Mouse (Mus musculus) left cerebral cortex, postnatal 10 days (tissue): ENCODE data around the gene Slc11a1. TPM values are rescaled to one million over a fixed set of nuclear protein-coding genes. Genes with fewer than 3 reads are reported as not detected.
"Not testable (repeated sequence)": the region's sequence is repeated elsewhere in the genome, so short reads cannot be mapped to it uniquely, and the experiment has no call there.

Experiments
- DNase-seq, 2 experiments: peaks; one replicate each; pipeline ENCODE4 v3.0.0; 2021 to 2022; ENCODE audit warnings: low spot score in 2 of 2, mixed read lengths in 1 of 2; ENCODE audit errors: extremely low spot score in 1 of 2
- intact Hi-C: fragments of 180-260 bp; cut with DNase I; formaldehyde crosslinking; loops from one replicate; pipeline ENCODE4 v1.15.1; 2025
- total RNA-seq, 2 experiments: library from RNA; stranded (reverse); gene quantifications; 2 replicates each; pipeline ENCODE4 v1.2.3; 2021

The Slc11a1 gene
- total RNA-seq, 2 experiments from 2014 or later = 1.9 to 2.7 TPM

DNA sequence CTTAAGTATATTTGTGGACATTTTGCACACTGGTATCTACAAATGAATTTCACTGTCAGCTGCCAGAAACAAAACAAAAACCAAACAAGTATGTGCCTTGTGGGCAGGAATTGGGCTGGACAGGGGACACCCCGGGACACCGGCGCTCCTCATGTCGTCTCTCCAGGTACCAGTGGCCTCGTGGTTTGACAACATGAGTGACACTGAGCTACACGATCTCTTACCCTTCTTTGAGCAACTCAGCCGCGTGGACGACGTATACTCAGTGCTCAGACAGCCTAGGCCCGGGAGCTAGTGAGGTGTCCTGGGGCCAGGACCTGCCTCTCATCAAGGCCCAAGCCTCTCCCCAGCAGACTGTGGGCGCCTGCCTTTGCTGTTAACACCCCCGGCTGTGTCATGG, 20.3 kb downstream of the Slc11a1 start:
- no peak for DNase-seq
- intact Hi-C loops = no loop called here

DNA sequence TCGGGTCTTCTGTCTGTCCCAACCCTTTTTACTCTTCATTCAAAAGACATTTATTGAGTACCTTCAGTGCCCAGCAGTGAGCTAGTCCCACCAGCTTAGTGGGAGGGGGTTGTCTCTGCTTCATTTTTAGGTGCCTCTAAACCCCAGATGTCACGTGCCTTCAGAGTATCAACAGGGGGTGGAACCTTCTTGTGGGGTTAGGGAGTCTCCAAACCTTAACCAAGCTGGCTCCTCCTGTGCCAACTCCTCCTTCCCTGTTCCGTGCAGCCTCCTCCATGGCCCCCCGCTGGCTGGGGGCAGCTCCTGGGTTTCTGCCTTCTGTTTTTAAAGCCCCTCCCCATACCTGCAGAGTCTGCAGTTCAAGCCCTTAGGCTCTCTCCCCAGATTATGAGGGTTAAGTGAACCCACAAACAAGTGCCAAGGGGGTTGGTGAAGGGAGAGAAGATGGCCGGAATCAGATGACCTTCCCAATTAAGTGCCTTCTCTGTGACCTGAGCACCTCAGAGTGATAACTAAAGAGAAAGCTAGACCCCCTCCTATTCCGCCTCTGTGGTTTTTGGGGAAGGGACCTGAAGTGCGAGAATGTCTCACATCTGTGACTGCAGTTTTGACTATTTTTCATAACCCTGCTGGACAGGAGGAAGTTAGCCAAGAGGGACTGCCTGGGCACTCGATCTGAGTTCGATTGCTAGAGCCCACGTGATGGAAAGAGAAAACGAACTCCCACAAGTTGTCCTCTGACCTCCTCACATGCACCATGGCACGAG, 21.6 kb downstream of the Slc11a1 start:
- intact Hi-C loops, DNase-seq: not testable (repeated sequence)

DNA sequence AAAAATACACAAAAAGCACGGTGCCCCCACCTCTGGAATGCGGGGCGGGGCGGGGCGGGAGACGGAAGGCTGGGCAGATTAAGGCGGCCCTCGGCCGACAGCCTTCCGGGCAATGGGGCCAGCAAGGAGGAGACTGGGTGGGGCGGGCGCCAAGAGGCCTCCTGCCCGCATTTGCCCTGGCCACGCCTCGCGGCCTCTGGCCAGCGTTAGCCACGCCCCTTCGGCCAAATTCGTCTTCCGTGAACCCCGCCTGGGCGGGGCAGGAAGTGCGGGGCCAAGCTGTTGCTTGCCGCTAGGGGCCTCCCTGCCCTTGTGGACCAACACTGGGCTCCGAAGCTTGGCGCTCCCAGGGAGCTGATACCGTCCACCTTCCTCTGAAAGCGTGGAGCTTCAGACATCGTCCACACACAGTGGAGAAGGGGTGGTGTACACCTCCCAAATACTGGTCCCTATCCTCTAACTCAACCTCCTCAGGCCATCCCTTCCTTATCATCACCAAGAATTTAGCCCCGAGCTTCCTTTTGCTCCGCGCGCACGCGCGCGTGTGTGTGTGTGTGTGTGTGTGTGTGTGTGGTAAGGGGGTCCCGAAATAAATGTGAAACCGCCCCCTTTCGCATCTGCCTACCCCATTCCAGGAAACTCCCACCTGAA, 22.4 kb downstream of the Slc11a1 start:
- intact Hi-C loops = no loop called here
- peak; percentile 85 to 98 for DNase-seq

DNA sequence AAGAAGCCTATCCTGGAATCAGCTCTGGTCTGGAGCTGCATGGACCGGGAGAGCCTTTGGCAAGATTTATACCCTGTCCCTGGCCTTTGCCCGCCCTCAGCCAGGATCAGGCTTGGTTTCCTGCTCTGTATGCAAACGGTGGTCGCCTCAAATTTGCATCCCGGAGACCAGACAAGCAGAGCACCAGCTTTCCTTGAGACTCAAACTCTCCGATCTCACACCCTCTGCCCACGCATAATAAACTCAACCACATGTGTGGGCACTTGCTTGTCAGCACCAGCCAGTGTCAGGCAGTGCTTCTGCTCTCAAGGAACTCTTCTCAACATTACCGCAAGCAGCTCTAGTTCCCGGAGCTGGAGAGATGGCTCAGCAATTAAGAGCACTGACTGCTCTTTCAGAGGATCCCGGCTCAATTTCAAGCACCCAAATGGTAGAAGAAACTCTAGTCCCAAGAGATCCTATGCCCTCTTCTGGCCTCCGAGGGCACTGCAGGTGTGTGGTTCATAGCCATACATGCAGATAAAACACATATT, 23.0 kb downstream of the Slc11a1 start:
- intact Hi-C loops = no loop called here
- DNase-seq = peak; percentile 36 to 70

DNA sequence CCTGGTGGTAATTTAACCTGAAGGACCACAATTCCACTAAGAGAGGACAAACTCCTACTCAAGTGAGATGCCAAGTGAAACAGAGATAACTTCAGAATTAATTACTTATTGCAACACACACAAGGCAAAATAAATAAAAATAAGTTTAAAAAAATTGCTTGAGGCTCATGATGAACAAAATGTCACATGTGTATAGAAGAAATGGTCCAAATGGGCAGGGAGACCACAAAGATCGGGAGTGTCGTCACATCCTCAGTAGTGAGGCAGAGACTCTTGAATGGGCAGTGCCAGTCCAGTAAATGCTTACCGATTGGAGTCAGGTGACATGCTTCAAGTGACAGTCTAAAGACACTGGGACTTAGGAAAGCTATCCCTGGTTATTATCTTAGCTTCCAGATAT, 25.5 kb downstream of the Slc11a1 start:
- intact Hi-C loops = no loop called here
- DNase-seq = no peak

DNA sequence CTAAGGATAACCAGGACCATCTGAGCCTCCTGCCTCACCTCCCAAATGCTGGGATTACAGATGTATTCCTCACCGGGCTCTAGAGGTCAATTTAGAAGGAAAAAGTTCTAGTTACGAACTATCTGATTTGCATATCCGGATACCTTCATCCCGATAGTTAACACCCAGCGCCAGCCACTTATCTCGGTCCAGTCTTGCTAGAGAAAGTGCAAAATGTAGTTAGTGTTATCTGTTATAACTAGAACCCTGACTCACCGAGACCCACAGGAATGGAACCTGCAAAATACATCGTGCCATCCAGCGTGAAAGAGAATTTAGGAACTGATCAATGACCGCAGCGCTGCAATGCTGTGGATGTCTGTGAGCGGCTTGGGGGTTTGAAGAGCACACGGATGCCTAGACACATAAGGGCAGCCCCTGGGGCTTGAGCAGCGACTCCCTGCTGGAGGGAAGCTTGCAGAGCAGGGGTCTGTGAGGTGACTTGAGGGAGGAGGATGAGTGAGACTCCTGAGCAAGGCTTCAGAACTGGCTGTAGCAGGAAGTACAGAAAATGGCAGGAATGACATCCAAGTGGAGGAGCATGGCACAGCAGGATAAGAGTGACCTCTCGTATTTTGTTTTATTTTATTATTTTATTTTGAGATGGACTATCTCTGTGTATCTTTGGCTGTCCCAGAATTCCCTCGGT, 26.2 kb downstream of the Slc11a1 start:
- DNase-seq = no peak
- intact Hi-C loops = no loop called here

DNA sequence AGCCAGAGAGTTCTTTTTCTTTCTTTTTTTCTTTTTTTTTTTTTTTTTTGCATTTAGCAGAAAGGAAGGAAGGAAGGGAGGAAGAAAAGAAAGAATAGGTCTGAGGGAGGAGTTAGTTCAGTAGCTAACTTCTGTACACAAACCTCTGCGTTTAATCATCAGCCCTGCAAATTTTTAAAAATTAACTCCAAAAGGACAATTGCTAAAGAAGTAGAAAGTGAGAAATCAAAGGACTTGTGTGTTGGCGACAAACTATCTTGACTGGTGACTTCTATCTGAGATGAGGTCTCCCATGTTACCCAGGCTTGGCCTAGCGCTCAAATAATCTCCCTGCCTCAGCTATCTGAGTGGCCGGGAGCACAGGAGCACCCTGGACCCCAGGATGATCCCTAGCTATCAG, 29.2 kb downstream of the Slc11a1 start:
- DNase-seq = no peak
- intact Hi-C loops = no loop called here

DNA sequence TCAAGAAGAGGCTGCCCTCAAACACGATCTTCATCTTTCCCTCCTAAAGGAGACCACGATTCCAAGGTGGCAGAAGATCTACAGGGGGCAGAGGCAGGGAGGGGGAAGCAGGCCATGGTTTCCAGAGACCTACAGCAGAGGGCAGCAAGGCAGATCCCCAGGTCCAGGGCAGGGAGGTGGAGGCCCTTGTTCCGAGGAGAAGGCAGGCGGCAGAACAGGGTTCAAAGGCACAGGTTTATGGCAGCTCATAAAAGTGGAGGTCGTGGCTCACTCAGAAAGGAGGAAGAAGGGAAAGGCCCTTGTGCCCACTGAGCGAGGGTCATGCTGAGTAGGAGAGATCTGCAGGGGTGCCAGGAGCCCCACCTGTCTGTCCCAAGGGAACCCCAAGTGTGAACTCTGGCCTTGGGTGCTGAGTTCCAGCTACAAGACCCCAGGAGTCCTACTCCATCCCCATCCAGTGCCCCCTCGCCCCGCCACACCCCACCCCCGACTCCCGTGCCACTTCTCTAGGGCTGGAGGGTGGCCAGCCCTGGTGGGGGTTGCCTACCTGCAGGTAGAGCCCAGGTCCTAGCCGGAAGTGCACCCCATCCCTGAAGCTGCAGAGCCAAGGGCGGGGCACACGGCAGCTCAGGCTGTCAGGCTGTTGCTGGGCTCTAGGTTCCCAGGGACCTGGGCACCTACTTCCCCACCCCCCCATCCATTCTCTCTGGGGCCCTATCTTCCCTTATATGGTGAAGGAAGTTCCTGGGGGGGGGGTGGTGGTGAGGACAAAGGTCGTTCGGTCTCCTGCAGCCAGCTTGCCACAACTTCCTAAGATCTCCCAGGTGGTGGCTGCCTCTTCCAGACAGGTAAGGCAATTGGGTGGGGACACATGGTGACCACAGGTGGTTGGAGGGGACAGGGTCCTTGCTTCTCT, 33.9 kb downstream of the Slc11a1 start, which contains the start of gene Vil1:
Vil1 (plus strand) TSS at position 788 of the 916 bp plus-strand sequence.
- no peak for DNase-seq
- intact Hi-C loops = no loop called here

DNA sequence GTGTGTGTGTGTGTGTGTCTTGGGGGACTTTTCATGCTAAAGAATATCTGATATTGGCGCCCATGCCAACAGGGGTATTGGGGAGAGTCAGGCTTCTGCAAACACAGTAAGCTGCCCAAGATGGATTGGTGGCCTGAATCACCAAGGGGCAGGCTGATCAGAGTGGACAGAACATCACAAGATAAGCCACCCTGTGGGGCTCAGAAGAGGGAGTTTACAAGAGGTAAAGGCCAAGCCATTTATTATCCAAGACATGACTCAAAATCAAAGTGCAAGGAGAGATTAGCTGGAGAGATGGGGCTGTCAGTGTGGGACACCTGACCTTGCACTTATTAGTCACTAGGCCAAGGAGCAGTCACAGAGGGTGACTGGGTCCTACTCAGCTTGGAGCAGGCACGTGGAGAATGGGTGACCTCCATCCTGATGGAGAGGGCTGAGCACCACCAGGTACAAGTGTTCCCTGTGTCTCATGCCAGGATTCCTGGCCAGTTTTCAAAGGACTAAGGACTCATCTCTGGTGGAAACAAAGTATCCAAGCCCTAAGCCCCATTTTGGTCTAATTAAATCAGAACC, 36.8 kb downstream of the Slc11a1 start:
- intact Hi-C loops = no loop called here
- no peak for DNase-seq

DNA sequence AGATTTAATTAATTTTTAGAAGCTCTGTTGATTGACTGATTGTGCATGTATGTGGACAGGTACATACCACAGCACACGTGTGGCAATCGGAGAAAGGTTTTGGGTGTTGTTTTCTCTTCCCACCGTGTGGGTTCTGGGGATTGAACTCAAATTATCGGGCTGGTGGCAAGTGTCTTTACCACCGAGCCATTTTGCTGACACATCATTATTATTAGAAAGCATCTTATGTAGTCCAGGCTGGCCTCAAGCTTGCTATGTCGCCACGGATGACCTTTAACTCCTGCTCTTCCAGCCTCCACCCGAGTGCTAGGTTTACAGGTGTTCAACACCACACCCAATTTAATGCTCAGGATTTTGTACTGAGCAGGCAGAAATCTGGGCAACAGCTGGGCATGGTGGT, 37.7 kb downstream of the Slc11a1 start:
- DNase-seq = no peak
- intact Hi-C loops = no loop called here

DNA sequence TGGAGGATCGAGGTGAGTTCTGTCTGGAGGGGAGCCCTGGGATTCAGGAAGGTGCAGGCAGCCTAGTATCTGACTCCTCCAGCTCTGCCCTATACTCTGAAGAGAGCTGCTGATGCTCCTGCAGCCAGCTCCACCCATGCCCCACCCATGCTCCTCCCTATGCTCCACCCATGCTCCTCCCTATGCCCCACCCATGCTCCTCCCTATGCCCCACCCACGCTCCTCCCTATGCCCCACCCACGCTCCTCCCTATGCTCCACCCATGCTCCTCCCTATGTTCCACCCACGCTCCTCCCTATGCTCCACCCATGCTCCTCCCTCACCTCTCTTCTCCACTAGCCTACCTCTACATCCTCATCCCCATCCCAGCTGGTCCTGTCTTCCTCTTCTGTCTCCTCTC, 40.1 kb downstream of the Slc11a1 start:
- DNase-seq = no peak
- intact Hi-C loops = no loop called here

DNA sequence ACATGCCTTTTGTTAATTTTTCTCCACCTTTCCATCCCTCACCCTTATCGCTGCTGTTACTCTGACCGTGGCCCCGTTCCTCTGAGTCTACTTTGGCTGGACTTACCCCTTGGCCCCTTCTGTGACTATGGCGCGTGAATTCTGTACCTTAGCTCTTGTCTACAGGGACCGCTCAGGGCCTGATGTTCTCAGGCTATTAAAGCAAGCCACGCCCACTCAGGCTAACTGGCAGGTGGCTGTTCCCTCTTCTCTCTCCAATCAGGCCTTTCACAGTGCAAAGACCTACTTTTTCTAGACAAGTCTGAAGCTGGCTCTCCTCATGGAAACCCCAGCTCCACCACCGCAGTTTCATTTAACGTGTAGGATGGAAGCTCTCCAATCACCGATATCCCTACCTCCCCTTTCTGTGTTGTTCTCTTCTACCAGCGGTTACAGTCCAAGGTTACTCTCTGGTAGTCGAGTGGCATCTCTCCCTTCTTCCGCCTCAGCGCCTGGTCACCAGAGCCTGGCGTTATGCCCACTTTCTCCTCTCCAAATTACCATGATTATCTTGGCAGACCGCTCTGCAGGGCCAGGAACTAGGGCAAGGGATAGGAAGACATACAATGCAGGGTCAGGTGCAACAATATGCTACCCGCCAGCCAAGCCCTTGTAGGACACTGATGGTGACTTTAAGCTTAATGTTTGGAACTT, 43.9 kb downstream of the Slc11a1 start:
- DNase-seq = peak in 1 of 2 experiments; percentile 41
- intact Hi-C loops = no loop called here

DNA sequence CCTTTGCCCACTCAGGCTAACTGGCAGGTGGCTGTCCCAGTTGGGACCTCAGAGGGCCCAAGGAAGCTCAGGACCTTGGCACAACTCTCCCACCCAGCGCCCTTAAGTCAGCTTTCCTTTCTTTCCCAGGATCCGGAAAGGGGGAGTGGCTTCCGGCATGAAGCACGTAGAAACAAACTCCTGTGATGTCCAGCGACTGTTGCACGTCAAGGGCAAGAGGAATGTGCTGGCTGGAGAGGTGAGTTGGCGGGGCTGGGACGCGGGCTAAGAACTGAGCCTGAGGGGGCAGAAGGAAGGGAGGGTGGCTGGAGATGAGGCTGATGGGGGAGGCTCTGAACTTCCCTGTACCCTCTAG, 44.4 kb downstream of the Slc11a1 start:
- peak in 1 of 2 experiments; percentile 58 for DNase-seq
- intact Hi-C loops = no loop called here

DNA sequence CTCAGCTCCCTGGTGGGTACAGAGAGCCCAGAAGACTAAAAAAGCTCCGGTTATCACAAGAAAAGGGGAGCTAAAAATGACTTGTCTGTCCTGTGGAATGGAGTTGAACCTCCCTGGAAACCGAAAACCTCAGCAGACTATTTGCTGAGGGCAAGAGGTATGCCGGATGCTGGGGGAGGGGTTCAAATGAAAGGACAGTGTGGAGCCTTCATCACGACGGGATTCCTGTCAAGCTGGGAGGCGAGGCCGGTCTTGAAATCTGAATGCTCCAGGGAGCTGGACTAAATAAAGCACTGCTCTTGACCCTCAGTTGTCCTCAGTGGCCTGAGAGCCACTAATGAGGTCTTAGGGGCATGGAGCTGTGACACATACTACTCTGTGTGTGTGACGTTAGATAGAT, 48.2 kb downstream of the Slc11a1 start:
- intact Hi-C loops = no loop called here
- peak in 1 of 2 experiments; percentile 52 for DNase-seq

DNA sequence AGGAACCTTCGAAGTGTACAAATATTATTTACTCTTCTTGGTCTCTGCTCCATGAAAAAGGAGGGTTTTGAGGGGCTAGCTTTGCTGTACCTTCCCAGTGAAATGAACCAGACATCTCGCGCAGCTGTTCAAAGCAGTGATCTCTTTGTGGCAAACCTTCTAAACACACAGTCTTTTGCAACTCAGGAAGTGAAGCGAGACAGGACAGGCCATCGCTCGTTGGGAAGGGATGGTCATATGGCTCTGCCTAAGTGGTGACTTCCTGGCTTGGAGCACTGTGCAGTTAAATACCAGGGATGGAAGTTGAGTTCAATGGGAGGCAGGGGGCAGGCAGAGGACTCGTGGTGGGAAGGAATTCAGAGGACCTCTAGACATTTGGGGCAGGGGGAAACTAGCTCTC, 50.9 kb downstream of the Slc11a1 start:
- no peak for DNase-seq
- intact Hi-C loops = no loop called here

DNA sequence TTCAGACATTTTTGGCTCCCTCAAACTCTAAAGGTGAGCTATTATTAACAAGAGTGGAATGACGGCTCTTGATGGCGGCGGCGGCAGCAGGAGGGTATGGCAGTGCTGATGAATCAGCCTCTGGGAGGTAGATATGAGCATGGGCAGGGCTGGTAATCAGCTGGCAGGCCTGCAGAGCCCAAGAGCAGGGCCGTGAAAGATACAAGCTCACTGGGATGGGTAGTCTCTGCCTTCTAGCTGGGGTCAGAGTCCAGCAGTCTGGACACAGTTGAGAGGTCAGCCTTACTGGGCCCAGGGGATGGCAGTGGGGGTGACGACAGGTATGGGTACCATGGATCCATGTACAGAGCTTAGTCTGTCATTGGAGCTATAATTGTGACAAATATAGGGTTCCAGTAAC, 58.2 kb downstream of the Slc11a1 start:
- DNase-seq = no peak
- intact Hi-C loops = no loop called here

DNA sequence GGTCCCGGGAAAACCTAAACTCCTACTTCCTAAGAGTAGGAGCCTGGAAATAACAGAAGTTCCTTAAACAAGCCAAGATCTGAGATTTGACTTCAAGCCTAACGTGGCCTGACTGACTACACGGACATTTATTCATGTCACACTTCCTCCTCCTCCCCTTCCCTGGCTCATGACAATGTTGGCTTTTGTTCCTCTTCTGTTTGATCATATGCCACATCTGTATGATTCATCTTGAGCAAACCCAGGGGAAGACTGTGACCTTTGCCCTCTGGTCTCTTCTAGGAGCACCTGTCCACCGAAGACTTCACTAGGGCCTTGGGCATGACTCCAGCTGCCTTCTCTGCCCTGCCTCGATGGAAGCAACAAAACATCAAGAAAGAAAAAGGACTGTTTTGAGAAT, 59.6 kb downstream of the Slc11a1 start:
- intact Hi-C loops = no loop called here
- DNase-seq = peak in 1 of 2 experiments; percentile 47

DNA sequence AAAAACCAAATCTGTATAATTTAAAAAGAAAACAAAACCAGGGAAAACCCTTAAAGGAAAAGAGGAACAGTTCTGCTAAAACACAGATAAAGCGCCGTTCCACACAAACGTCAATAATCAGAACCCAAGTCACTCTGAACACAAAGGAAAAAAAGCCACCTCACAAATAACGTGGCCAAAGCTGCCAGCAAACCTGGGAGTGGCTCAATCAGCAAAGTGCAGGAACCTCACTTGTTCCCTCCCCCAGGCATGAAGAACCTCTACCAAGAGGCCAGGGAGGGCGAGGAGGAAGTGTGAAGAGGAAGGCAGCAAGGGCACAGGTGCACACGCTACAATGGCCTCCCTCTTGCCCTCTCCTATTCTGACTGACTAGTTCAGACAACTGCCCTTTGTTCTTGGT, 60.6 kb downstream of the Slc11a1 start:
- no peak for DNase-seq
- intact Hi-C loops = no loop called here
